In genomic region chr17:31660661-31661250, GRCm38 (mm10) we compare ENCODE assay signal across 14 mouse cellular contexts. TPM values are rescaled to one million over a fixed set of nuclear protein-coding genes. Genes with fewer than 3 reads are reported as not detected.
DNase-seq lines count a peak whose midpoint lies in the region; ATAC-seq and TF ChIP-seq lines count a peak whose summit lies in the region.
"Had no signal": no experiment of that assay in that cellular context is flagged by ENCODE, and none has a peak within 500 bp of the region (broad histone marks: within the 10 kb centered on the region; RNA-seq: fewer than 3 reads in every experiment).

No protein-coding gene starts in this region.

- DNase-seq in midbrain, postnatal 0 days (ENCODE audit: low spot score) = peak; percentile 39
- DNase-seq in kidney, adult 9 months = peak; percentile 31
- DNase-seq in left cerebral cortex, adult 11 months (ENCODE audit: low spot score) = peak; percentile 45
- peak; percentile 81 for DNase-seq in telencephalon, adult 2 months (ENCODE audit: low read depth, low spot score)
- DNase-seq in adrenal gland, adult 2 months = no peak
- no peak for DNase-seq in heart, adult 18-20 months
- DNase-seq: retina, postnatal 1 day; thymus, adult 2 months had no signal

- no peak overlapping the region for H3K4me3 ChIP-seq in midbrain, postnatal 0 days (ENCODE audit: low read depth, low read length)
- no peak overlapping the region for H3K4me3 ChIP-seq in midbrain, embryonic 13.5 days (replicated peaks)
- H3K4me3 ChIP-seq: heart, embryonic 13.5 days had no signal

- H3K27ac ChIP-seq in midbrain, postnatal 0 days (ENCODE audit: low read depth, low read length) = no peak overlapping the region
- H3K27ac ChIP-seq in midbrain, embryonic 13.5 days = no peak overlapping the region
- H3K27ac ChIP-seq: heart, embryonic 13.5 days; kidney, postnatal 0 days had no signal

- ATAC-seq in midbrain, postnatal 0 days (ENCODE audit: low FRiP score) = no peak
- no peak for ATAC-seq in midbrain, embryonic 13.5 days
- ATAC-seq in monocyte, adult 5-6 weeks (replicated peaks; ENCODE audit: insufficient number of reproducible peaks, low FRiP score, low TSS enrichment, poor library complexity, severe bottlenecking) = no peak
- ATAC-seq: midbrain, embryonic 16.5 days had no signal

- H3K9me3 ChIP-seq in midbrain, postnatal 0 days (ENCODE audit: low read length) = no peaks in the 10 kb centered on the region
- no peaks in the 10 kb centered on the region for H3K9me3 ChIP-seq in midbrain, embryonic 13.5 days
- H3K9me3 ChIP-seq: heart, embryonic 13.5 days had no signal

- 76% methylated on average over 8 of the region's 8 CpGs for WGBS in midbrain, postnatal 0 days
- 80% methylated on average over 8 of the region's 8 CpGs for WGBS in midbrain, embryonic 13.5 days

- no peaks in the 10 kb centered on the region; the same call in 1 of the 2 replicates for H3K36me3 ChIP-seq in midbrain, postnatal 0 days (ENCODE audit: insufficient read depth, low read length)
- peaks cover 5% of the 10 kb centered on the region for H3K36me3 ChIP-seq in midbrain, embryonic 13.5 days

- H3K9ac ChIP-seq in midbrain, postnatal 0 days (replicated peaks; ENCODE audit: low read length, poor library complexity, severe bottlenecking) = no peak overlapping the region
- no peak overlapping the region for H3K9ac ChIP-seq in midbrain, embryonic 13.5 days (replicated peaks)
- H3K9ac ChIP-seq: heart, embryonic 13.5 days had no signal

- no peak overlapping the region for H3K4me2 ChIP-seq in midbrain, postnatal 0 days (ENCODE audit: low read depth, low read length, poor library complexity, severe bottlenecking)
- no peak overlapping the region for H3K4me2 ChIP-seq in midbrain, embryonic 13.5 days (replicated peaks)
- H3K4me2 ChIP-seq: heart, embryonic 13.5 days had no signal

- H3K27me3 ChIP-seq in midbrain, postnatal 0 days (ENCODE audit: insufficient read depth, low read length) = no peaks in the 10 kb centered on the region
- no peaks in the 10 kb centered on the region for H3K27me3 ChIP-seq in midbrain, embryonic 13.5 days
- H3K27me3 ChIP-seq: heart, embryonic 13.5 days had no signal

- TF ChIP-seq CTCF in midbrain, postnatal 0 days (IDR thresholded peaks at IDR 0.05) = no peak

- H3K4me1 ChIP-seq in midbrain, postnatal 0 days (ENCODE audit: insufficient read depth, low read length) = peaks cover 7% of the 10 kb centered on the region
- H3K4me1 ChIP-seq in midbrain, embryonic 13.5 days (replicated peaks) = peaks cover 23% of the 10 kb centered on the region

RNA-seq across cellular contexts. Expression of gene U2af1, which starts 2.1 kb away (rescaled TPM):
- total RNA-seq in midbrain, postnatal 0 days (2014; rRNA removed) = 55.5 and 72.9 TPM in 2 replicates
- polyA plus RNA-seq in midbrain, postnatal 0 days (2015; fragmentation: Nextera tagmentation; extraction: Ambion mirVana) = 182 and 188 TPM in 2 replicates
- polyA plus RNA-seq in midbrain, embryonic 13.5 days (2015; fragmentation: Nextera tagmentation; extraction: Ambion mirVana) = 269 and 274 TPM in 2 replicates
- 100 to 1,000 TPM; 146 to 161 TPM for total RNA-seq in adrenal gland, adult 2 months (2021)
- 12.7 and 12.8 TPM in 2 replicates for polyA plus RNA-seq in adrenal gland, adult 2 months (2012; rRNA removed)
- 159 to 195 TPM (median 172 TPM) in 3 replicates for total RNA-seq in monocyte, adult 5-6 weeks (2017)
- 10 to 100 TPM; 68.6 to 77.1 TPM for total RNA-seq in heart, adult 18-20 months (2021)

RNA-seq across cellular contexts. Expression of gene Cryaa, which starts 16.9 kb away (rescaled TPM):
- 1.6 and 1.9 TPM in 2 replicates for total RNA-seq in midbrain, postnatal 0 days (2014; rRNA removed)
- 0.37 and 0.39 TPM in 2 replicates for polyA plus RNA-seq in midbrain, postnatal 0 days (2015; fragmentation: Nextera tagmentation; extraction: Ambion mirVana)
- not detected in 2 replicates for polyA plus RNA-seq in midbrain, embryonic 13.5 days (2015; fragmentation: Nextera tagmentation; extraction: Ambion mirVana)
- total RNA-seq in adrenal gland, adult 2 months (2021) = not detected
- not detected in 2 replicates for polyA plus RNA-seq in adrenal gland, adult 2 months (2012; rRNA removed)
- not detected in 3 replicates for total RNA-seq in monocyte, adult 5-6 weeks (2017)
- total RNA-seq in heart, adult 18-20 months (2021) = not detected
- polyA plus RNA-seq: heart, embryonic 13.5 days; liver, embryonic 16.5 days had no signal

RNA-seq across cellular contexts. Expression of gene Cbs, which starts 23.7 kb away (rescaled TPM):
- 13.3 and 29.6 TPM in 2 replicates for total RNA-seq in midbrain, postnatal 0 days (2014; rRNA removed)
- polyA plus RNA-seq in midbrain, postnatal 0 days (2015; fragmentation: Nextera tagmentation; extraction: Ambion mirVana) = 16.3 and 20.3 TPM in 2 replicates
- 3.3 and 3.6 TPM in 2 replicates for polyA plus RNA-seq in midbrain, embryonic 13.5 days (2015; fragmentation: Nextera tagmentation; extraction: Ambion mirVana)
- total RNA-seq in adrenal gland, adult 2 months (2021) = 1 to 10 TPM; 6.4 to 8.1 TPM
- 1.9 and 2.1 TPM in 2 replicates for polyA plus RNA-seq in adrenal gland, adult 2 months (2012; rRNA removed)
- not detected in 3 replicates for total RNA-seq in monocyte, adult 5-6 weeks (2017)
- total RNA-seq in heart, adult 18-20 months (2021) = 1 to 10 TPM; 3.4 to 4.9 TPM

Comparison
In these comparisons a context has a peak if more than half of its experiments do, and no peak if none do; other contexts are left out.
1. DNase-seq: peak in midbrain, postnatal 0 days (single experiment), kidney, adult 9 months (single experiment), left cerebral cortex, adult 11 months (single experiment) and telencephalon, adult 2 months (single experiment); none in adrenal gland, adult 2 months (single experiment) and heart, adult 18-20 months (0 of 2).